Mouse (Mus musculus): Measurements from ENCODE around the gene Prickle2.

GRCm38 (mm10) chr6:92425901-92426300 is 280.1 kb downstream of the Prickle2 start:
- TF ChIP-seq POLR2A (IDR thresholded peaks at IDR 0.05; ENCODE audit: borderline replicate concordance, insufficient read depth, low read length) = no peak
- no peak for TF ChIP-seq CTCF (IDR thresholded peaks at IDR 0.05; ENCODE audit: borderline replicate concordance, insufficient read depth, low read depth, low read length)
